Mouse (Mus musculus) heart, postnatal 0 days (tissue): ENCODE measurements at regions not wholly inside any gene's neighbourhood (a gene's known extent, or its start where the extent isn't known, plus 50 kb on each side); places are given as distances from the start of the nearest gene placed in this dataset.
A peak's percentile ranks its signal among the peaks of the same experiment; 100 is the strongest.

ENCODE experiments used
- ATAC-seq: fragments of 200-750 bp; cut with Nextera tagmentation; 2 replicates; pipeline ENCODE4 v1.8.0; 2017; ENCODE audit warnings: low read depth, moderate number of reproducible peaks, moderate library complexity; ENCODE audit not compliant: insufficient read depth
- DNase-seq: peaks from one replicate; pipeline ENCODE4 v3.0.0-alpha.2; 2016; ENCODE audit warnings: low spot score
- H3K27ac ChIP-seq: fragments of 300-500 bp; sonication (generic); 2 replicates; pipeline ENCODE4 v1.5.1; 2014; ENCODE audit warnings: low read depth, mild to moderate bottlenecking
- H3K27me3 ChIP-seq: fragments of 300-500 bp; sonication (generic); 2 replicates; pipeline ENCODE4 v1.6.1; 2014; ENCODE audit warnings: low read length, mixed read lengths; ENCODE audit not compliant: control insufficient read depth, insufficient read depth
- H3K36me3 ChIP-seq: fragments of 300-500 bp; sonication (generic); replicated peaks from 2 replicates; pipeline ENCODE4 v1.6.1; 2014; ENCODE audit warnings: low read length, mixed read lengths; ENCODE audit not compliant: control insufficient read depth, insufficient read depth
- H3K4me1 ChIP-seq: fragments of 300-500 bp; sonication (generic); 2 replicates; pipeline ENCODE4 v1.6.1; 2014; ENCODE audit warnings: antibody characterized with exemption; ENCODE audit not compliant: control insufficient read depth, insufficient read depth
- H3K4me2 ChIP-seq: fragments of 300-500 bp; sonication (generic); 2 replicates; pipeline ENCODE4 v1.6.1; 2014; ENCODE audit warnings: low read depth, mild to moderate bottlenecking, low read length, moderate library complexity
- H3K4me3 ChIP-seq: fragments of 300-500 bp; sonication (generic); 2 replicates; pipeline ENCODE4 v1.5.1; 2014; ENCODE audit warnings: low read depth, low read length
- H3K9ac ChIP-seq: fragments of 300-500 bp; sonication (generic); replicated peaks from 2 replicates; pipeline ENCODE4 v1.6.1; 2014; ENCODE audit warnings: low read depth, low read length, mixed read lengths
- H3K9me3 ChIP-seq: fragments of 300-500 bp; sonication (generic); replicated peaks from 2 replicates; pipeline ENCODE4 v1.6.1; 2016; ENCODE audit warnings: low read length; ENCODE audit not compliant: control insufficient read depth
- CTCF ChIP-seq: IDR thresholded peaks from 2 replicates; pipeline ENCODE4 v1.5.1; 2016; ENCODE audit warnings: antibody characterized with exemption, control low read depth, low read depth
- EP300 ChIP-seq: IDR thresholded peaks from 2 replicates; pipeline ENCODE4 v1.6.1; 2016; ENCODE audit warnings: antibody characterized with exemption, low read depth
- WGBS: fragments of 180-500 bp; shearing (Covaris S2); extraction: QIAGEN DNeasy Blood & Tissue Kit; methylation state at CpG from one replicate; pipeline ENCODE4 v1.1.7; 2014; 5-methylcytosine and 5-hydroxymethylcytosine counted together

DNA sequence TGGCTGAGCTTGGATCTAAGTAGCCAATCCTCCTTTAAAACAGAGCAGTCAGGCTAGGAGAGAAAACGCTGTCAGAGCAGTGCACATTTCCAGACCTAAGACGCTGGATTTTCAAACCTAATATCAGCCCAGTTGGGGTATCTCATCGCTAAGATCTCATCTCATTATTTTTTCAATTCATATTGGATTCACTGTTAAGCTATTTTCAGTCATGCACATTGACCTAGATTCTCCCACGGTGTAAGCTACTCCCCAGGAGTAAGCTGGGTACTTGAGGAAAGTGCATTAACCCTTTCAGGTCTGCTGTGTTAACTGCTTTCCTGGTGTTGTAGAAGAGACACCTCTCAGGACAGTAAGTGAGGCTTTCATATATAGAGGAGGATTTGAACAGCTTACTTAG, 222.7 kb downstream of the Fign start:
- ATAC-seq (no peak), DNase-seq (no peak)
- no peaks in the 10 kb centered on the region for H3K27me3 ChIP-seq
- H3K36me3 ChIP-seq, result no peaks in the 10 kb centered on the region
- WGBS, result 40% methylated on average over 4 of the region's 4 CpGs
- H3K27ac ChIP-seq, result no peak overlapping the region
- H3K4me2 ChIP-seq, result no peak overlapping the region
- no peaks in the 10 kb centered on the region for H3K9me3 ChIP-seq
- TF ChIP-seq CTCF (no peak), EP300 (no peak)
- H3K4me1 ChIP-seq, result peaks cover 5% of the 10 kb centered on the region; the same call in 1 of the 2 replicates
- H3K9ac ChIP-seq, result no peak overlapping the region
- H3K4me3 ChIP-seq, result no peak overlapping the region

- Histone ChIP-seq H3K4me1 (no peaks in the 10 kb centered on the region), H3K27me3 (no peaks in the 10 kb centered on the region), H3K9ac (no peak overlapping the region), H3K9me3 (no peaks in the 10 kb centered on the region), H3K4me3 (no peak overlapping the region), H3K27ac (no peak overlapping the region), H3K4me2 (no peak overlapping the region), H3K36me3 (no peaks in the 10 kb centered on the region)
- no peak for TF ChIP-seq EP300
- no peak for TF ChIP-seq CTCF
- ATAC-seq, result no peak
- DNase-seq, result no peak
- WGBS, result 52% methylated on average over 8 of the region's 8 CpGs
These were observed 231.3 kb downstream of the Fign start for GRCm38 (mm10) chr2:63866524-63866923.

GRCm38 (mm10) chr2:63861821-63862220, 236.0 kb downstream of the Fign start:
- Histone ChIP-seq H3K27me3 (no peaks in the 10 kb centered on the region), H3K27ac (no peak overlapping the region), H3K4me3 (no peak overlapping the region), H3K9ac (no peak overlapping the region), H3K4me2 (no peak overlapping the region), H3K36me3 (no peaks in the 10 kb centered on the region), H3K9me3 (no peaks in the 10 kb centered on the region), H3K4me1 (no peaks in the 10 kb centered on the region)
- TF ChIP-seq CTCF (no peak), EP300 (no peak)
- 91% methylated on average over 3 of the region's 3 CpGs for WGBS
- DNase-seq, result no peak
- ATAC-seq, result no peak

DNA sequence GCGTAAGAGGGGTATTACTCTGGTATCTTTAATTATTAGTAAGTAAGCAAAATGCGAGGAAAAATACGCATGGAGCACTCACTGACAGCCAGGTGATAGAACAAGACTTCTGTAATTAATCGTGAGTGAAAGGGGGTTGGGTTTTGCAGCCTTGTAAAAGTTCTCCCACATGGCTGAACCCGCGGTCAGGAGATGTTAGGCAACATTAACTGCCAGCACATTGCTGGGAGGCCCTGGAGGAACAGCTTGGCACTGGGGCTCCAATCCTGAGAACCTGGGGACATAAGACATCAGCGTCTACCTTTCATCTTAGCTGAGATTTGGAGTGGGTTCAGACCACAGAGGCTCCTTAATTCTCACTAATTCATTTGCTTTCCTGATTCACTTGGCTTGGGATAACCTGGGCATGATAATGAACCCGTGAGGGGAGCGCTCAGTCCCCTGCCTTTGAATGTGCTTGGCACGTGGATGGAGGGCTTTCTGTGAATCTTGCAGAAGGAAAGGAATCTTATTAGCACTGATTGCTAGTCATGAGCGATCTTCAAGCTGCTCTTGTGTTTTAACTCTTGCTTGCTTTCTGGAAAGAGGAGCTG, 241.3 kb downstream of the Fign start:
- TF ChIP-seq EP300, result no peak
- no peak for TF ChIP-seq CTCF
- Histone ChIP-seq H3K27me3 (no peaks in the 10 kb centered on the region), H3K4me2 (no peak overlapping the region), H3K9ac (no peak overlapping the region), H3K4me3 (no peak overlapping the region), H3K36me3 (no peaks in the 10 kb centered on the region), H3K4me1 (peaks cover 11% of the 10 kb centered on the region), H3K27ac (no peak overlapping the region), H3K9me3 (no peaks in the 10 kb centered on the region)
- no peak for ATAC-seq
- no peak for DNase-seq
- 62% methylated on average over 11 of the region's 11 CpGs for WGBS

DNA sequence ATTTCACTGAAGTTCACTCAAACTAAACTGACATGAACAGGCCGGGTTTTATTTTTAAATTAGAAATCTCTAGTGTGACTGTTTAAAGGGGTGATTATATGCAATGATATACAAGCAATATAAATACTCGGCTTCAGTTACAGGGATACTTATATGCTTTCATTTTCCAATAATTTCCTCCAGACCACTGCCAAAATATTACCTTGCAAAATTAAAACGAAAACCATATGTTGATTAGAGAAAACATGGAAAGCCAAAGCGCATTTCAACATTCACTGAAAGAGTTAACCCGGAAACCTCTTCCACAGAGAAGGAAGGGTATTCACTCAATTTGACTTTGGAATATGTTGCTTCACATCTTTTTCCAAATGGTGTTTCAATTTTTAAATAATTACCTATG, 242.4 kb downstream of the Fign start:
- 90% methylated on average over 5 of the region's 5 CpGs for WGBS
- TF ChIP-seq EP300, result no peak
- TF ChIP-seq CTCF, result no peak
- no peak for ATAC-seq
- peaks cover 11% of the 10 kb centered on the region for H3K4me1 ChIP-seq
- no peak overlapping the region for H3K4me2 ChIP-seq
- H3K4me3 ChIP-seq, result no peak overlapping the region
- no peak overlapping the region for H3K9ac ChIP-seq
- no peaks in the 10 kb centered on the region for H3K36me3 ChIP-seq
- H3K9me3 ChIP-seq, result no peaks in the 10 kb centered on the region
- H3K27ac ChIP-seq, result no peak overlapping the region
- H3K27me3 ChIP-seq, result no peaks in the 10 kb centered on the region
- no peak for DNase-seq

- ATAC-seq, result peak; percentile 58
- no peak for TF ChIP-seq CTCF
- TF ChIP-seq EP300, result no peak
- WGBS, result 10% methylated on average over 1 of the region's 1 CpGs
- Histone ChIP-seq H3K4me3 (no peak overlapping the region), H3K27me3 (no peaks in the 10 kb centered on the region), H3K4me2 (no peak overlapping the region), H3K36me3 (no peaks in the 10 kb centered on the region), H3K4me1 (peaks cover 11% of the 10 kb centered on the region), H3K27ac (peak overlapping the region; percentile 39; the same call in 1 of the 2 replicates), H3K9me3 (no peaks in the 10 kb centered on the region), H3K9ac (no peak overlapping the region)
- peak; percentile 19 for DNase-seq
These were observed 243.5 kb downstream of the Fign start for GRCm38 (mm10) chr2:63854198-63854875.
